Mouse (Mus musculus): ENCODE results near the gene Fstl3. TPM values are rescaled to one million over a fixed set of nuclear protein-coding genes. Genes with fewer than 3 reads are reported as not detected.

Gene Fstl3
- polyA plus RNA-seq, 1 experiment from 2014 or later: 18.1 TPM

- H3K4me2 ChIP-seq (ENCODE audit: low read depth, low read length): no peak overlapping the region
- no peak for ATAC-seq (ENCODE audit: insufficient read depth, low FRiP score)
- no peak overlapping the region for H3K9ac ChIP-seq (ENCODE audit: low read length)
- H3K9me3 ChIP-seq (replicated peaks; ENCODE audit: control insufficient read depth, low read length): peaks cover 43% of the 10 kb centered on the region
- H3K27me3 ChIP-seq (ENCODE audit: control insufficient read depth, insufficient read depth, low read length): no peaks in the 10 kb centered on the region
- peaks cover 6% of the 10 kb centered on the region for H3K4me1 ChIP-seq (ENCODE audit: control insufficient read depth, insufficient read depth, low read length)
- 78% methylated on average over 11 of the region's 11 CpGs for WGBS
- peaks cover 68% of the 10 kb centered on the region for H3K36me3 ChIP-seq (ENCODE audit: control insufficient read depth, insufficient read depth, low read length)
- no peak overlapping the region for H3K4me3 ChIP-seq (replicated peaks; ENCODE audit: low read length)
- H3K27ac ChIP-seq (ENCODE audit: low read length): no peak overlapping the region
These were observed 36.2 kb upstream of the Fstl3 start for GRCm38 (mm10) chr10:79740863-79741262.

GRCm38 (mm10) chr10:79743161-79743560, 33.9 kb upstream of the Fstl3 start:
- 90% methylated on average over 11 of the region's 11 CpGs for WGBS

GRCm38 (mm10) chr10:79743650-79744365, 33.3 kb upstream of the Fstl3 start:
- H3K4me1 ChIP-seq (ENCODE audit: control insufficient read depth, insufficient read depth, low read length): peaks cover 8% of the 10 kb centered on the region
- no peak for ATAC-seq (ENCODE audit: insufficient read depth, low FRiP score)
- H3K9ac ChIP-seq (ENCODE audit: low read length): no peak overlapping the region
- WGBS: 90% methylated on average over 15 of the region's 15 CpGs
- no peak overlapping the region for H3K27ac ChIP-seq (ENCODE audit: low read length)
- H3K9me3 ChIP-seq (replicated peaks; ENCODE audit: control insufficient read depth, low read length): peaks cover 23% of the 10 kb centered on the region
- H3K4me2 ChIP-seq (ENCODE audit: low read depth, low read length): no peak overlapping the region
- no peaks in the 10 kb centered on the region for H3K27me3 ChIP-seq (ENCODE audit: control insufficient read depth, insufficient read depth, low read length)
- no peak overlapping the region for H3K4me3 ChIP-seq (replicated peaks; ENCODE audit: low read length)
- peaks cover 38% of the 10 kb centered on the region for H3K36me3 ChIP-seq (ENCODE audit: control insufficient read depth, insufficient read depth, low read length)

More at GRCm38 (mm10) chr10:79743161-79743560, 33.9 kb upstream of the Fstl3 start:
- Histone ChIP-seq H3K27me3 (ENCODE audit: control insufficient read depth, insufficient read depth, low read length) (no peaks in the 10 kb centered on the region), H3K4me3 (replicated peaks; ENCODE audit: low read length) (no peak overlapping the region), H3K4me1 (ENCODE audit: control insufficient read depth, insufficient read depth, low read length) (peaks cover 8% of the 10 kb centered on the region), H3K9me3 (replicated peaks; ENCODE audit: control insufficient read depth, low read length) (peaks cover 29% of the 10 kb centered on the region), H3K9ac (ENCODE audit: low read length) (no peak overlapping the region), H3K27ac (ENCODE audit: low read length) (no peak overlapping the region), H3K36me3 (ENCODE audit: control insufficient read depth, insufficient read depth, low read length) (peaks cover 45% of the 10 kb centered on the region), H3K4me2 (ENCODE audit: low read depth, low read length) (no peak overlapping the region)
- ATAC-seq (ENCODE audit: insufficient read depth, low FRiP score): no peak

GRCm38 (mm10) chr10:79745411-79745810, 31.7 kb upstream of the Fstl3 start:
- 90% methylated on average over 3 of the region's 3 CpGs for WGBS
- ATAC-seq (ENCODE audit: insufficient read depth, low FRiP score): no peak

GRCm38 (mm10) chr10:79745898-79746773, 30.9 kb upstream of the Fstl3 start, which contains the start of gene Polrmt:
Gene Polrmt, minus strand, starts transcription at chr10:79746581.
- Histone ChIP-seq H3K9ac (ENCODE audit: low read length) (peak within 1 kb of the TSS; percentile 87), H3K27ac (ENCODE audit: low read length) (0 out of 2 replicates have a peak within 1 kb of the TSS, but pooled peaks have one; percentile 42), H3K4me1 (ENCODE audit: control insufficient read depth, insufficient read depth, low read length) (peaks cover 8% of the 10 kb centered on the region), H3K27me3 (ENCODE audit: control insufficient read depth, insufficient read depth, low read length) (no peaks in the 10 kb centered on the region), H3K4me2 (ENCODE audit: low read depth, low read length) (peak within 1 kb of the TSS; percentile 77), H3K9me3 (replicated peaks; ENCODE audit: control insufficient read depth, low read length) (no peaks in the 10 kb centered on the region), H3K36me3 (ENCODE audit: control insufficient read depth, insufficient read depth, low read length) (peaks cover 15% of the 10 kb centered on the region), H3K4me3 (replicated peaks; ENCODE audit: low read length) (peak within 1 kb of the TSS; percentile 82)
- WGBS: 3% methylated on average over 38 of the region's 38 CpGs
- peak; percentile 97 for ATAC-seq (ENCODE audit: insufficient read depth, low FRiP score)

More at GRCm38 (mm10) chr10:79745411-79745810, 31.7 kb upstream of the Fstl3 start:
- Histone ChIP-seq H3K27me3 (ENCODE audit: control insufficient read depth, insufficient read depth, low read length) (no peaks in the 10 kb centered on the region), H3K9ac (ENCODE audit: low read length) (peak overlapping the region; percentile 48; the same call in 1 of the 2 replicates), H3K4me1 (ENCODE audit: control insufficient read depth, insufficient read depth, low read length) (peaks cover 8% of the 10 kb centered on the region), H3K4me2 (ENCODE audit: low read depth, low read length) (peak overlapping the region; percentile 77), H3K27ac (ENCODE audit: low read length) (no peak overlapping the region), H3K9me3 (replicated peaks; ENCODE audit: control insufficient read depth, low read length) (peaks cover 7% of the 10 kb centered on the region; the same call in 1 of the 2 replicates), H3K36me3 (ENCODE audit: control insufficient read depth, insufficient read depth, low read length) (peaks cover 22% of the 10 kb centered on the region), H3K4me3 (replicated peaks; ENCODE audit: low read length) (peak overlapping the region; percentile 82)

- Histone ChIP-seq H3K4me3 (replicated peaks; ENCODE audit: low read length) (peak overlapping the region; percentile 82), H3K27me3 (ENCODE audit: control insufficient read depth, insufficient read depth, low read length) (no peaks in the 10 kb centered on the region), H3K36me3 (ENCODE audit: control insufficient read depth, insufficient read depth, low read length) (peaks cover 9% of the 10 kb centered on the region), H3K9me3 (replicated peaks; ENCODE audit: control insufficient read depth, low read length) (no peaks in the 10 kb centered on the region), H3K4me2 (ENCODE audit: low read depth, low read length) (peak overlapping the region; percentile 58), H3K4me1 (ENCODE audit: control insufficient read depth, insufficient read depth, low read length) (peaks cover 8% of the 10 kb centered on the region), H3K9ac (ENCODE audit: low read length) (peak overlapping the region; percentile 66), H3K27ac (ENCODE audit: low read length) (0 out of 2 replicates have a peak overlapping the region, but pooled peaks have one; percentile 42)
- peak; percentile 68 for ATAC-seq (ENCODE audit: insufficient read depth, low FRiP score)
- 20% methylated on average over 6 of the region's 6 CpGs for WGBS
These were observed 30.3 kb upstream of the Fstl3 start for GRCm38 (mm10) chr10:79746774-79747151.

GRCm38 (mm10) chr10:79748496-79748895, 28.6 kb upstream of the Fstl3 start:
- Histone ChIP-seq H3K9ac (ENCODE audit: low read length) (no peak overlapping the region), H3K27ac (ENCODE audit: low read length) (no peak overlapping the region), H3K4me2 (ENCODE audit: low read depth, low read length) (no peak overlapping the region), H3K27me3 (ENCODE audit: control insufficient read depth, insufficient read depth, low read length) (no peaks in the 10 kb centered on the region), H3K9me3 (replicated peaks; ENCODE audit: control insufficient read depth, low read length) (no peaks in the 10 kb centered on the region), H3K4me3 (replicated peaks; ENCODE audit: low read length) (no peak overlapping the region), H3K36me3 (ENCODE audit: control insufficient read depth, insufficient read depth, low read length) (0 out of 2 replicates have a peak, but pooled peaks cover 5% of the 10 kb centered on the region), H3K4me1 (ENCODE audit: control insufficient read depth, insufficient read depth, low read length) (peaks cover 8% of the 10 kb centered on the region)
- ATAC-seq (ENCODE audit: insufficient read depth, low FRiP score): no peak
- 82% methylated on average over 6 of the region's 6 CpGs for WGBS

- 3% methylated on average over 36 of the region's 36 CpGs for WGBS
- Histone ChIP-seq H3K9me3 (replicated peaks; ENCODE audit: control insufficient read depth, low read length) (no peaks in the 10 kb centered on the region), H3K4me1 (ENCODE audit: control insufficient read depth, insufficient read depth, low read length) (peaks cover 2% of the 10 kb centered on the region; the same call in 1 of the 2 replicates), H3K27me3 (ENCODE audit: control insufficient read depth, insufficient read depth, low read length) (no peaks in the 10 kb centered on the region), H3K9ac (ENCODE audit: low read length) (peak within 1 kb of the TSS; percentile 48; the same call in 1 of the 2 replicates), H3K27ac (ENCODE audit: low read length) (no peak within 1 kb of the TSS), H3K36me3 (ENCODE audit: control insufficient read depth, insufficient read depth, low read length) (peaks cover 18% of the 10 kb centered on the region), H3K4me2 (ENCODE audit: low read depth, low read length) (peak within 1 kb of the TSS; percentile 65), H3K4me3 (replicated peaks; ENCODE audit: low read length) (peak within 1 kb of the TSS; percentile 29)
- peak; percentile 84 for ATAC-seq (ENCODE audit: insufficient read depth, low FRiP score)
These were observed 22.1 kb upstream of the Fstl3 start, which contains the start of gene Fgf22 for GRCm38 (mm10) chr10:79754856-79755516. Gene Fgf22, plus strand, starts transcription at chr10:79755076.

Data from stomach, embryonic 16.5 days (tissue).